Mouse (Mus musculus) bone marrow macrophage, adult 2 months (primary cell): ENCODE data around the gene Pecam1. TPM values are rescaled to one million over a fixed set of nuclear protein-coding genes. Genes with fewer than 3 reads are reported as not detected.
"Not testable (repeated sequence)": the region's sequence is repeated elsewhere in the genome, so short reads cannot be mapped to it uniquely, and the experiment has no call there.

Experiments used
- H3K27ac ChIP-seq: 2 replicates; pipeline ENCODE4 v1.5.1; 2012; ENCODE audit warnings: low read depth, low read length; ENCODE audit not compliant: insufficient read depth
- H3K4me1 ChIP-seq: 2 replicates; pipeline ENCODE4 v1.6.1; 2012; ENCODE audit warnings: low read length; ENCODE audit not compliant: control insufficient read depth, insufficient read depth
- H3K4me3 ChIP-seq: 2 replicates; pipeline ENCODE4 v1.5.1; 2012; ENCODE audit warnings: mild to moderate bottlenecking, low read length, moderate library complexity; ENCODE audit not compliant: insufficient read depth
- CTCF ChIP-seq: IDR thresholded peaks from 2 replicates; pipeline ENCODE4 v1.5.1; 2012; ENCODE audit warnings: low read depth, mild to moderate bottlenecking, low read length, moderate library complexity
- POLR2A ChIP-seq: IDR thresholded peaks from 2 replicates; pipeline ENCODE4 v1.6.1; 2012; ENCODE audit warnings: mild to moderate bottlenecking, low read depth, low read length, borderline replicate concordance
- polyA plus RNA-seq: library from polyadenylated mRNA; stranded (reverse); fragments of >200 nt; gene quantifications from 2 replicates; pipeline ENCODE4 v1.2.4, GENCODE M21; 2012; ENCODE audit not compliant: missing spikeins, insufficient read depth, insufficient read length

Gene Pecam1
- polyA plus RNA-seq, 1 experiment: 4.8 TPM

- Histone ChIP-seq H3K4me3 (no peak overlapping the region), H3K27ac (no peak overlapping the region), H3K4me1 (peaks cover 40% of the 10 kb centered on the region)
- TF ChIP-seq POLR2A (no peak), CTCF (no peak)
Measured at GRCm38 (mm10) chr11:106662634-106663407, 87.6 kb downstream of the Pecam1 start.

GRCm38 (mm10) chr11:106660453-106661081 is 89.9 kb downstream of the Pecam1 start:
- TF ChIP-seq POLR2A (no peak), CTCF (no peak)
- H3K4me1 ChIP-seq: peaks cover 49% of the 10 kb centered on the region
- 0 out of 2 replicates have a peak overlapping the region, but pooled peaks have one; percentile 3 for H3K4me3 ChIP-seq
- H3K27ac ChIP-seq: peak overlapping the region; percentile 92

GRCm38 (mm10) chr11:106659598-106660295 is 90.7 kb downstream of the Pecam1 start:
- no peak overlapping the region for H3K4me3 ChIP-seq
- TF ChIP-seq POLR2A (no peak), CTCF (no peak)
- H3K4me1 ChIP-seq: peaks cover 49% of the 10 kb centered on the region
- H3K27ac ChIP-seq: peak overlapping the region; percentile 92

- TF ChIP-seq CTCF (no peak), POLR2A (no peak)
- Histone ChIP-seq H3K27ac (no peak overlapping the region), H3K4me1 (peaks cover 40% of the 10 kb centered on the region), H3K4me3 (no peak overlapping the region)
Measured at GRCm38 (mm10) chr11:106658051-106658880, 92.2 kb downstream of the Pecam1 start.

GRCm38 (mm10) chr11:106656896-106657498 is 93.4 kb downstream of the Pecam1 start:
- H3K4me1 ChIP-seq: peaks cover 37% of the 10 kb centered on the region
- H3K4me3 ChIP-seq, H3K27ac ChIP-seq: not testable (repeated sequence)

GRCm38 (mm10) chr11:106648347-106648746 is 102.1 kb downstream of the Pecam1 start:
- no peaks in the 10 kb centered on the region for H3K4me1 ChIP-seq
- H3K4me3 ChIP-seq: no peak overlapping the region
- no peak overlapping the region for H3K27ac ChIP-seq
- TF ChIP-seq POLR2A (no peak), CTCF (peak; percentile 98)

- no peaks in the 10 kb centered on the region for H3K4me1 ChIP-seq
- no peak overlapping the region for H3K4me3 ChIP-seq
- H3K27ac ChIP-seq: no peak overlapping the region
- TF ChIP-seq CTCF: no peak
- no peak for TF ChIP-seq POLR2A
Measured at GRCm38 (mm10) chr11:106642966-106643637, 107.3 kb downstream of the Pecam1 start.

- H3K27ac ChIP-seq: no peak overlapping the region
- no peaks in the 10 kb centered on the region for H3K4me1 ChIP-seq
- TF ChIP-seq POLR2A: no peak
- no peak for TF ChIP-seq CTCF
- H3K4me3 ChIP-seq: no peak overlapping the region
Measured at GRCm38 (mm10) chr11:106641580-106641979, 108.8 kb downstream of the Pecam1 start.

GRCm38 (mm10) chr11:106640059-106640458 is 110.4 kb downstream of the Pecam1 start:
- Histone ChIP-seq H3K4me3 (no peak overlapping the region), H3K4me1 (no peaks in the 10 kb centered on the region), H3K27ac (no peak overlapping the region)
- no peak for TF ChIP-seq POLR2A
- no peak for TF ChIP-seq CTCF

- Histone ChIP-seq H3K27ac (no peak overlapping the region), H3K4me1 (no peaks in the 10 kb centered on the region), H3K4me3 (no peak overlapping the region)
- TF ChIP-seq POLR2A: no peak
- TF ChIP-seq CTCF: no peak
Measured at GRCm38 (mm10) chr11:106639356-106639692, 111.1 kb downstream of the Pecam1 start.
